Mouse (Mus musculus): ENCODE data around the gene Gm49601. TPM values are rescaled to one million over a fixed set of nuclear protein-coding genes. Genes with fewer than 3 reads are reported as not detected.

Gene Gm49601
- not detected for polyA plus RNA-seq (2014; fragmentation: Illumina TruSeq; extraction: RNeasy Lipid Tissue Mini Kit (QIAGEN cat#74804); ENCODE audit: low replicate concordance)

DNA sequence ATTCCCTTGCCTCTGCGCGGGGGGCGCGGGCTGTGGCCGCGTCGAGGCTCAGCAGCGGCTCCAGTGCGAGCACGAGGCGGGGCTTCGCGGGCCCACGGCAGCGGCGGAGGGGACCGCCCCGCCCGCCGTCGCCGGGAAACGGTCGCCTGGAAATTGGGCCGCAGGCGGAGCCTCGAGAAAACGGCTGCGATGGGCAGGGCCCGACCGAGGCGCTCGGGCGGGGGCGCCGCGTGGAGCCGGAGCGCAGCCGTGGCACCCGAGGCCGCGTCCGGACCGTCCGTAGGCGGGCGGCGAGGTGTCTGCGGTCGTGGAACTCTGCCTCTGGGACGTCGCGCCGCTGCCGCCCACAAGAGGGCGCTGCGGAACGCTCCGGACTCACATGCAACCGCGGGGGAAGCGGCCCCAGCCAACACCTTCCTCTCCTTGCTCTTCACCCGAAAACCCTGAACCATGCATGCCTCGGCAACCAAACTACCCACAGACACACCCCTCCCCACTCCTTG, at the start of gene Gm49601:
Gene Gm49601, minus strand, starts transcription at position 52 of the 503 bp plus-strand sequence.

DNA sequence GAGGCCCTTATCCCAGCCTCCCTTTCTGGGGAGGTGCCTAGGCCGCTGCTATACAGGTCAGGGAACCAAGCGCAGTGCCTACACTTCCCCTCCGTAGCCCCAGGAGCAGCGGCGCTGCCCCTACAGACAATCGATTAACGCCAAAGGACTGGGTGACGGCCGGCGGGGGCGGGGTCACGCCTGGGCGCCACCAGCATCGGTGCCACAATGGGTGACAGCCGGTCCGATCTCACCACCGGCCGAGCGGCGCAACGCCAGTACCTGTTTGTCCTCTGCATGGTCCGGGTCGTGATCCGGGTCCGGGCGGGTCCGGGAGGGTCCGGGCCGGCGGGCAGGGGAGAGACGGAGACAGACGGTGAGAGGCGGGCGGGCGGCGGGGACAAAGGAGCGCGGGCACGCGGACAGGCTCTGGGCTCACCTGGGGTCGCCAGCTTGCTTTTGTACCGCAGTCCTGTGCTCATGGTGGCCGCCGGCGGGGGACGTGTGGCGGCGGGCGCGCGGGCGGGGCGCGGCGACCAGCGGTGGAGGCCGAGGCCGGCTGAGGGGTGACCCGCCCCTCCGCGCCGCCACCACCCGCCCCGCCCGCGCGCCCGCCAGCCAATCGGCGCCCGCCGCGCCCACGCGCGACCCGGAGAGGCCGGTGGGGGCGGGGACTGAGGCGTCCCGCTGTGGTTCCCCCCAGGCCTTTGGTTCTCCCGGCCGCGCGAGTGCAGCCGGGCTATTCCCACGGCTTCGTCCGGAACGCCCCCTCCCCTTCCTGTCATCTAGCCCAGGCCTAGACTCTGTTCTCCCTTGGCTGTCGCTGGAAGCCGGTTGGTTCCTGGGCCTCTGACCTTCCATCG, 3.4 kb upstream of the Gm49601 start, which contains the start of gene Sept5:
Gene Sept5, minus strand, starts transcription at position 565 of the 842 bp plus-strand sequence.

DNA sequence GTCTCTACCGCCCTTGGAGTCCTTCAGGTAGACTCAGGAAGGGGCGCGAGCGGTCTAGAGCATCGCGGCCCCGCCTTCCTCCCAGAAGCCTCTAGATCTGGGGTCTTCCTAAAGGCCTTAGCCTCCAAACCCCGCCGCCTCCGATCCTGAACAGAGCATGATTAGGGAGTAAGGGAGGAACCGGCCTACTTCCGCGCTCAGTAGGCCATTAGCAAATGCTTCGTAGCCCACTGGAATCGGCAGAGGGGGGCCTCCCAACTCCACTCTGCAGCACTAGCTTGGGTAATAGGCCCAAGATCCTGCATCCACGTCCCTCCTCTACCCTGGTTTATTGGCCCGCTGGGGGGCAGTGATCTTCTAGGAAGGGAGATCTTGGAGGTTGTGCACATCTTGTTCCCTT, 4.2 kb downstream of the Gm49601 start, which contains the start of gene Gp1bb:
Gene Gp1bb, minus strand, starts transcription at position 385 of the 400 bp plus-strand sequence.

DNA sequence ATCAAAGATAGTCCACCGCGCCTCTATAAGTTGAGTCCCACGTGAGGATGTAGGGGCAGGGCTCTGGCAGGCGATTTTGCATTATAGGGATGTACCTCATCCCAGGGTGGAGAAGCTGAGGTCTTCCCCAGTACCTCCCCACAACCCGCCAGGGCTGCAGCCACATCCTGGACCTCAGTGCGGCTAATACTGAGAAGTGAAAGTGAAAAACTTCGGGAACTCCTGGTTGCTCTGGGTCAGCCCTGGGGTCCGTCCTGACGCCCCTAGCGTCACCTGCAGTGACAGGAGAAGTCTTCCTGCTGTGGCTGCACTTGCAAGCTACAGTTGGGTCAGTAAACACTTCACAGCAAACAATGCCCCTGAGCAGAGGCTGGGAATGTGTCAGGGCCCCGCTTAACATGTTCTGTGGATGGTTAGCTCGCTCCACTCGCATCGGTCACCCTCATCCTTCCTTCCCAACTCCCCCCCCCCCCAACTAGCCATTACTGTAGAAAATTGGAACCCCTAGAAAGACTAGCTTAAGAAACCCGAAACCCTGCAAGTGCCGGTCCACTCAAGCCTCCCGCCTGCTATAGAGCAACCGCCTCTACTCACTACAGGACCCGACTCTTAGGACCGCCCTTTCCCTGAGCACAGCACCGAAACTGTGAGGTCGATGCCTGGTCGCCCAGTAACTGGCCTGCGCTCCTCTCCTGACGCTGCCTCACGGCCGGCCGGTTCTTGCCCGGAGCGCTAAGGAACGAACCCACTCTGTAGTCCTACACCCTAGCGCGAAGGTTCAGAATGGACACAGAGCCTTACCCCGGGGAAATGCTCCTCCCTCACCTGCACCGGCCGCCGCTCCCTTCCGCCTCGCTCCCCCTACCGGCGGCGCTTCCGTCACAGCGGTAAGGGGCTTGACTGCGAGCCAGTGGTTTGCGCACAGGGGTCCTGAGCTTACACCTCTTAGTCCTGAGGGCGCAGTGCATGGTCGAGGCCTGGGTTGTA, 36.1 kb downstream of the Gm49601 start, which contains the start of gene Tbx1:
Gene Tbx1, minus strand, starts transcription at position 868 of the 987 bp plus-strand sequence.

Other genes with a start within 250 kb of the Gm49601 start
- gene Txnrd2, start 200.0 kb downstream of the Gm49601 start, polyA plus RNA-seq (2014; fragmentation: Illumina TruSeq; extraction: RNeasy Lipid Tissue Mini Kit (QIAGEN cat#74804); ENCODE audit: low replicate concordance), result 1.2 TPM
- 5.1 TPM for gene Comt, start 199.6 kb downstream of the Gm49601 start, polyA plus RNA-seq (2014; fragmentation: Illumina TruSeq; extraction: RNeasy Lipid Tissue Mini Kit (QIAGEN cat#74804); ENCODE audit: low replicate concordance)
- gene Gnb1l, start 127.7 kb downstream of the Gm49601 start, polyA plus RNA-seq (2014; fragmentation: Illumina TruSeq; extraction: RNeasy Lipid Tissue Mini Kit (QIAGEN cat#74804); ENCODE audit: low replicate concordance), result 0.59 TPM
- not detected for gene Rtl10, start 127.5 kb downstream of the Gm49601 start, polyA plus RNA-seq (2014; fragmentation: Illumina TruSeq; extraction: RNeasy Lipid Tissue Mini Kit (QIAGEN cat#74804); ENCODE audit: low replicate concordance)
- not detected for gene Tbx1, start 35.8 kb downstream of the Gm49601 start, polyA plus RNA-seq (2014; fragmentation: Illumina TruSeq; extraction: RNeasy Lipid Tissue Mini Kit (QIAGEN cat#74804); ENCODE audit: low replicate concordance)
- gene Gp1bb, start 4.0 kb downstream of the Gm49601 start, polyA plus RNA-seq (2014; fragmentation: Illumina TruSeq; extraction: RNeasy Lipid Tissue Mini Kit (QIAGEN cat#74804); ENCODE audit: low replicate concordance), result not detected
- 2.1 TPM for gene Sept5, start 3.5 kb upstream of the Gm49601 start, polyA plus RNA-seq (2014; fragmentation: Illumina TruSeq; extraction: RNeasy Lipid Tissue Mini Kit (QIAGEN cat#74804); ENCODE audit: low replicate concordance)
- gene Cldn5, start 150.4 kb upstream of the Gm49601 start, polyA plus RNA-seq (2014; fragmentation: Illumina TruSeq; extraction: RNeasy Lipid Tissue Mini Kit (QIAGEN cat#74804); ENCODE audit: low replicate concordance), result not detected
- gene Ufd1, start 185.4 kb upstream of the Gm49601 start, polyA plus RNA-seq (2014; fragmentation: Illumina TruSeq; extraction: RNeasy Lipid Tissue Mini Kit (QIAGEN cat#74804); ENCODE audit: low replicate concordance), result 58.8 TPM
- 2.1 TPM for gene Cdc45, start 185.6 kb upstream of the Gm49601 start, polyA plus RNA-seq (2014; fragmentation: Illumina TruSeq; extraction: RNeasy Lipid Tissue Mini Kit (QIAGEN cat#74804); ENCODE audit: low replicate concordance)
- 5.1 TPM for gene 2510002D24Rik, start 210.2 kb upstream of the Gm49601 start, polyA plus RNA-seq (2014; fragmentation: Illumina TruSeq; extraction: RNeasy Lipid Tissue Mini Kit (QIAGEN cat#74804); ENCODE audit: low replicate concordance)
- not detected for gene Gm28539, start 210.2 kb upstream of the Gm49601 start, polyA plus RNA-seq (2014; fragmentation: Illumina TruSeq; extraction: RNeasy Lipid Tissue Mini Kit (QIAGEN cat#74804); ENCODE audit: low replicate concordance)